Comparison of ENCODE assay signal across 8 mouse cellular contexts in the genomic region with DNA sequence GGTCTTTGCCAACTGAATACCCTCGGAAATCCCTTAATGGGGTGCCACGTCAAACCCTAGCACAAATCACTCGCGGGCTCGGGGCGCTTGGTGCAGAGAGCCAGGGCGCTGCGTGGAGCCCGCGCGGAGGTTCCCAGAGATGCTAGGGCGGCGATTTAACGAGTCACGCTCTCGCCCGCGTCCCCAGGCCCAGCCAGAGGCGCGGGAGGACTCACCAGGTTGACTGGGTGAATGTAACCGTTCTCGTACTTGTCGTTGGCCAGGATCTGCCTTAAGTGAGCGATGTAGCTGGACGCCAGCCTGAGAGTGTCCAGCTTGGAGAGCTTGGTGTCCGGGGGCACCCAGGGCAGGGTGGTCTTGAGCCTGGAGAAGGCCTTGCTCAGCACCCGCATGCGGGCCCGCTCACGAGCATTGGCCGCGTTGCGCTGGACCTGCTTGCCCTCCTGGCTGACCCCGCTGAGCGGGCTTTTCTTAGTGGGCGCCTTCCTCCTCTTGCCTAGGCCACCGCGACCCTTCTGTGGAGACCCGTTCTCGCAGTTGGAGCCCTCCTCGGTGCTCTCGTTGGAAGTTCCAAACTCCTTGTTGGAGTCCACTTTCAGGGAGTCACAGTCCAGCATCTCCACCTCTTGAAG. TPM values are rescaled to one million over a fixed set of nuclear protein-coding genes. Genes with fewer than 3 reads are reported as not detected.
DNase-seq lines count a peak whose midpoint lies in the region; ATAC-seq and TF ChIP-seq lines count a peak whose summit lies in the region.

No protein-coding gene starts in this region.

- peak overlapping the region; percentile 76 for H3K4me3 ChIP-seq in kidney, embryonic 14.5 days (ENCODE audit: low read length)
- peak overlapping the region; percentile 11; the same call in 1 of the 2 replicates for H3K4me3 ChIP-seq in forebrain, embryonic 15.5 days
- H3K4me3 ChIP-seq in limb, embryonic 13.5 days: peak overlapping the region; percentile 15
- H3K4me3 ChIP-seq in cerebellum, adult 2 months (replicated peaks; ENCODE audit: insufficient read depth, low read depth, low read length): no peak overlapping the region

- ATAC-seq in kidney, embryonic 14.5 days (ENCODE audit: low FRiP score, low TSS enrichment): no peak; the same call in 1 of the 2 replicates
- ATAC-seq in forebrain, embryonic 15.5 days (replicated peaks): no peak
- no peak for ATAC-seq in limb, embryonic 13.5 days (ENCODE audit: low FRiP score, low read depth)

- H3K4me2 ChIP-seq in kidney, embryonic 14.5 days (replicated peaks; ENCODE audit: low read depth, low read length): peak overlapping the region; percentile 43
- H3K4me2 ChIP-seq in forebrain, embryonic 15.5 days (replicated peaks): no peak overlapping the region
- peak overlapping the region; percentile 30; the same call in 1 of the 2 replicates for H3K4me2 ChIP-seq in limb, embryonic 13.5 days (replicated peaks)

- TF ChIP-seq POLR2A in cerebellum, adult 2 months (IDR thresholded peaks at IDR 0.05; ENCODE audit: borderline replicate concordance, insufficient read depth, low read length): no peak

- H3K9me3 ChIP-seq in kidney, embryonic 14.5 days (ENCODE audit: control insufficient read depth, low read length): no peaks in the 10 kb centered on the region
- no peaks in the 10 kb centered on the region for H3K9me3 ChIP-seq in forebrain, embryonic 15.5 days
- no peaks in the 10 kb centered on the region for H3K9me3 ChIP-seq in limb, embryonic 13.5 days

- 0 out of 2 replicates have a peak, but pooled peaks cover 6% of the 10 kb centered on the region for H3K27me3 ChIP-seq in kidney, embryonic 14.5 days (ENCODE audit: control insufficient read depth, insufficient read depth, low read length)
- peaks cover 92% of the 10 kb centered on the region for H3K27me3 ChIP-seq in forebrain, embryonic 15.5 days
- peaks cover 93% of the 10 kb centered on the region for H3K27me3 ChIP-seq in limb, embryonic 13.5 days
- peaks cover 12% of the 10 kb centered on the region; the same call in 1 of the 2 replicates for H3K27me3 ChIP-seq in cerebellum, adult 2 months (ENCODE audit: control insufficient read depth, insufficient read depth, low read length)

- no peak for TF ChIP-seq CTCF in cerebellum, adult 2 months (IDR thresholded peaks at IDR 0.05; ENCODE audit: borderline replicate concordance, insufficient read depth, low read depth, low read length)

- H3K4me1 ChIP-seq in kidney, embryonic 14.5 days (ENCODE audit: control insufficient read depth, insufficient read depth, low read length): peaks cover 23% of the 10 kb centered on the region; the same call in 1 of the 2 replicates
- H3K4me1 ChIP-seq in forebrain, embryonic 15.5 days: peaks cover 11% of the 10 kb centered on the region; the same call in 1 of the 2 replicates
- H3K4me1 ChIP-seq in limb, embryonic 13.5 days: peaks cover 17% of the 10 kb centered on the region
- H3K4me1 ChIP-seq in cerebellum, adult 2 months (ENCODE audit: control insufficient read depth, insufficient read depth, low read length): no peaks in the 10 kb centered on the region

- under 1% methylated on average over 42 of the region's 42 CpGs for WGBS in kidney, embryonic 14.5 days
- under 1% methylated on average over 42 of the region's 42 CpGs for WGBS in forebrain, embryonic 15.5 days
- 1% methylated on average over 42 of the region's 42 CpGs for WGBS in limb, embryonic 13.5 days
- WGBS in cerebellum, adult 2 months: 2% methylated on average over 42 of the region's 42 CpGs

- H3K9ac ChIP-seq in kidney, embryonic 14.5 days (ENCODE audit: low read depth, low read length): peak overlapping the region; percentile 97
- H3K9ac ChIP-seq in forebrain, embryonic 15.5 days (replicated peaks): no peak overlapping the region
- no peak overlapping the region for H3K9ac ChIP-seq in limb, embryonic 13.5 days

- no peak for DNase-seq in kidney, adult 9 months
- DNase-seq in retina, embryonic 14.5 days (ENCODE audit: low spot score): peak; percentile 39
- no peak for DNase-seq in layer of hippocampus, adult 9-11 months
- no peak for DNase-seq in left cerebral cortex, adult 11 months (ENCODE audit: low spot score)
- DNase-seq in cerebellum, adult 2 months: no peak

- H3K36me3 ChIP-seq in kidney, embryonic 14.5 days (ENCODE audit: control insufficient read depth, insufficient read depth, low read length): no peaks in the 10 kb centered on the region
- H3K36me3 ChIP-seq in forebrain, embryonic 15.5 days: no peaks in the 10 kb centered on the region
- H3K36me3 ChIP-seq in limb, embryonic 13.5 days: no peaks in the 10 kb centered on the region

- peak overlapping the region; percentile 98 for H3K27ac ChIP-seq in kidney, embryonic 14.5 days (ENCODE audit: low read depth, low read length)
- H3K27ac ChIP-seq in forebrain, embryonic 15.5 days (replicated peaks): no peak overlapping the region
- no peak overlapping the region for H3K27ac ChIP-seq in limb, embryonic 13.5 days
- H3K27ac ChIP-seq in cerebellum, adult 2 months (ENCODE audit: insufficient read depth, low read length): no peak overlapping the region

RNA-seq across cellular contexts. Expression of a gene that starts 0.6 kb away (rescaled TPM):
- 331 and 384 TPM in 2 replicates for polyA plus RNA-seq in kidney, embryonic 14.5 days (2014; fragmentation: Nextera tagmentation; extraction: Ambion mirVana)
- 0.29 and 0.45 TPM in 2 replicates for polyA plus RNA-seq in forebrain, embryonic 15.5 days (2015; fragmentation: Nextera tagmentation; extraction: Ambion mirVana)
- polyA plus RNA-seq in limb, embryonic 13.5 days (2015; fragmentation: Nextera tagmentation; extraction: Ambion mirVana): 0.37 and 0.51 TPM in 2 replicates
- polyA plus RNA-seq in cerebellum, adult 2 months (2012; rRNA removed): 0.29 and 0.62 TPM in 2 replicates

Comparison
In these comparisons a context has a peak if more than half of its experiments do, and no peak if none do; other contexts are left out.
1. RNA of a gene that starts 0.6 kb away (polyA plus RNA-seq): 331 to 384 TPM in kidney, embryonic 14.5 days; 0.29 to 0.45 TPM in forebrain, embryonic 15.5 days, 0.37 to 0.51 TPM in limb, embryonic 13.5 days and 0.29 to 0.62 TPM in cerebellum, adult 2 months; every median in the first group is over 100 times any median in the second.